Mouse (Mus musculus): ENCODE results near the gene Cmya5.

GRCm38 (mm10) chr13:93130674-93131073 lies 13.8 kb downstream of the Cmya5 start:
- TF ChIP-seq CTCF (IDR thresholded peaks at IDR 0.05; ENCODE audit: control insufficient read depth, insufficient read depth, low read length): no peak
- no peak for TF ChIP-seq POLR2A (IDR thresholded peaks at IDR 0.05; ENCODE audit: borderline replicate concordance, control insufficient read depth, low read depth, low read length)

Data from bone marrow, adult 2 months (tissue).